Mouse (Mus musculus) spleen, postnatal 4 days (tissue): ENCODE results near the gene Rbm20.
A peak's percentile ranks its signal among the peaks of the same experiment; 100 is the strongest.
"Not testable (repeated sequence)": the region's sequence is repeated elsewhere in the genome, so short reads cannot be mapped to it uniquely, and the experiment has no call there.

ENCODE experiments used
- DNase-seq, 2 experiments: peaks; one replicate each; pipeline ENCODE4 v3.0.0; 2022; ENCODE audit warnings: low spot score in 2 of 2

Rbm20 gene

DNA sequence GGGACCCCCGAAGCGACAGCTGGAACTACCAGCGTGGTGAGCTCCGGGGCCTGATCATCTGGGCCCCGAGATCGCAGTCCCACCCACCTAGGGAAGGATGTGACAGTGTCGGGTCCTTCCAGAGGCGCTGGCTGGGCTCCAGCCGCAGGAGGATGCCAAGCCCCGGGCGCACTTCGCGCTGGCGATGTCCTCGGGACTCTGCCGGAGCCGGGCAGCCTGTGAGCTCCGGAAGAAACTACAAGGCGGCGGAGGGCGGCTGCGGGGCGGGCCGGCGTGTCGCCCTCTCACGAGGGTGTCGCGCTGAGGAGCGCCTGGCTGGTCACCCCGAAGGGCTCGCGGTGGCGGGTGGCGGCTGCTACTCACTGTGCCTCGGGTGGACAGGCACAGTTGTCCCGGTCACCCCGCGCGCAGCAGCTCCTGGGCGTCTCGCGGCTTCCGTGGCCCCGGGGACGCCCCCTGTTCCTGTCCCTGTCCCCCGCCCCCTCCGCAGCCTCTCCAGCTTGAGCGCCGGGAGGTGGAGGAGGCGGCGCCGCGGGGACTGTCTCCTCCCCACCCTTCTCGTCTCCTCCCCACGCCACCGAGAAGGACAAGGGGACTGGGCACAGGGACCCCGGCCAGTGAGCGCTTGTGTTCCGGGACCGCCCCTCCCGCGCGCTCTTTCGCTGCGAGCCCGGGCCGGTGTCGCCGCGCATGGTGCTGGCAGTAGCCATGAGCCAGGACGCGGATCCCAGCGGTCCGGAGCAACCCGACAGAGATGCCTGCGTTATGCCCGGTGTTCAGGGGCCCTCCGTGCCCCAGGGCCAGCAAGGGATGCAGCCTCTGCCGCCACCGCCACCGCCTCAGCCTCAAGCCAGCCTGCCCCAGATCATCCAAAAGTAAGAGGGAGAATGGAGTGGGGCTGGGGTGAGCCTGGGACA lies at the start of gene Rbm20:
Gene Rbm20 (plus strand): TSS at position 589 of the 917 bp plus-strand sequence.
- peak in 1 of 2 experiments; percentile 63 for DNase-seq

DNA sequence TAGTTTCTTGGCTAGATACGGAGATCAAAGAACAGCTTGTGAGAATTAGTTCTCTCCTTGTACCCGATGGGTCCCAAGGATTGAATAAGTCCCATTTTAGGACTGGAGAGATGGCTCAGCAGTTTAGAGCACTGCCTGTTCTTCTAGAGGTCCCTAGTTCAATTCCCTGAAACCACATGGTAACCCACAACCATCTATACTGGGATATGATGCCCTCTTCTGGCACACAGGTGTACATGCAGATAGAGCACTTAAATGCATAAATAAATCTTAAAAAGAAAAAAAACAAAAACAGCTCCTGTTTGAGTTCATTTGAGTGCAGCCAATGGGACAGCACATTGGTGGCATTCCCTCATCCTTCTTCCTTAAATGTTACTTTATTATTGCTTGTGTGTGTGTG lies 39.1 kb upstream of the Rbm20 start:
- DNase-seq, result no peak

DNA sequence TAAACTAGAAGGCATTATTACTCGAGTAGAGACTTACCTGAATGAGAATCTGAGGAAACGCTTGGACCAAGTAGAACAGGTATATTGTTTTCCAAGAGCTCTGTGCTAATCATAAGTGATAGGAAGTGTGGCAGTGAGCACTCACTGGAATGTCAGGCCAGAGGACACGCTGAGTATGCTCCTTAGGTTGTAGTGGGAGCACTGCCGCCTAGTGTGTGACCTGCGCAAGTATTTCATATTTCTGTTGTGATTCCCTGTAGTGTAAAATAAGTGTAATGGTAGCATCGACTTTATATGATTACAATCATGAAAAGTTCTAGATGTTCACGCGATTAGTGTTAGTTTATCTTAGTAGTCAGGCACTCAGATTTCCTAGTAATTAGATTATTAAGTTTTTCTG lies 38.4 kb upstream of the Rbm20 start:
- DNase-seq, result no peak

DNA sequence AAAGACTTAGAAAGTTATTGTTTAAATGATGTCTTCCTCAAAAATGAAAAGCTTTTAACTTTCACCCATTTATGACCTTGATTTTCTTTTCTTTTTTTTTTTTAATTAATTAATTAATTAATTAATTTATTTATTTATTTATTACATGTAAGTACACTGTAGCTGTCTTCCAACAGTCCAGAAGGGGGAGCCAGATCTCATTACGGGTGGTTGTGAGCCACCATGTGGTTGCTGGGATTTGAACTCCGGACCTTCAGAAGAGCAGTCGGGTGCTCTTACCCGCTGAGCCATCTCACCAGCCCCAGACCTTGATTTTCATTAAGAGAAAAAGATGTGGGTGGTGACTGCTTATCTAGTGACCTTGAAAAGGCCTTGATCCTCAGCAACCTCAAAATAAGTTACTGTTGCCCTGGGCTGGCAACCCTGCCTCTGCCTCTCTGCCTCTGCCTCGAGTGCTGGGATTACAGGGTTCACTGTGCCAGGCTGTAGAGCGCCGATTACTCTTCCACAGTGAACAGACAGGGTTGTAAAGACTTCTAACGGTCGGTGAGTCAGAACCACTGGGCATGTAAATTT lies 33.0 kb upstream of the Rbm20 start:
- no peak for DNase-seq

DNA sequence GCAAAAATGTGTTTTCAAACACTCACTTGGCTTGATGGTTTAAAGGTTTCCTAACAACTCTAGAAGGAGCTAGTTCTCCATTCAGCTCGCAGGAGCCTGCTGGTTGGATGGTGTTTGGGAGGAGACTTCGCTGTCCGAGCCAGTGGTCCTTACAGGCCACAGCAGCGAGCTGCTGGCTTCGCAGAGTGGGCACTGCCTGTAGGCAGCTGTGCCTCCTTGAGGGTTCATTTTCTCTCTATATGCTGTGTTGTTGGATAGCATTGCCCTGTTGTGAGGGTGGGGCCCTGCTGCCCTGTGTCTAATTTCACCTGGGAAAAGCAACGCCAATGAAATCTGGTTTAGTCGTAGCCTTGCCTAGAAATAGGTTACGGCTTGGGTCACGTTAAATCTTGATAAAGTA lies 29.8 kb upstream of the Rbm20 start:
- DNase-seq, result no peak

DNA sequence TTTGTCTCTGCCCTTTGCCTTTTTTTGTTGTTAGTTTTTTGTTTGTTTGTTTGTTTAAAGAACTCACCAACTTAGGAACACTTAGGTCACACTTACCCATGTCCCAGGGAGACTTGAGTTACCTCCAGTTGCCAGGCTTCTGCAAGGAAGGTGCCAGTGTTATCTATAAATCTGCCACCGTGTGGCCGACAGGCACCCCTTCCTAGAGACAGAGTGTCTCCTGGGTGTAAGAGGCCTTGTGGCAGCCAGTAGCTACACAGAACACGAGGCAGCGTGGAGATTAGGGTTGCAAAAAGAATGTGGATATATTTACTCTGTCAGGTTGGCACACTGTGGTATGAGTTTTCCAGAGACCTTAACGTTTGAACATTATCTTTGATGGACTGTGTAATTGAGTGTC lies 29.1 kb upstream of the Rbm20 start:
- no peak for DNase-seq

DNA sequence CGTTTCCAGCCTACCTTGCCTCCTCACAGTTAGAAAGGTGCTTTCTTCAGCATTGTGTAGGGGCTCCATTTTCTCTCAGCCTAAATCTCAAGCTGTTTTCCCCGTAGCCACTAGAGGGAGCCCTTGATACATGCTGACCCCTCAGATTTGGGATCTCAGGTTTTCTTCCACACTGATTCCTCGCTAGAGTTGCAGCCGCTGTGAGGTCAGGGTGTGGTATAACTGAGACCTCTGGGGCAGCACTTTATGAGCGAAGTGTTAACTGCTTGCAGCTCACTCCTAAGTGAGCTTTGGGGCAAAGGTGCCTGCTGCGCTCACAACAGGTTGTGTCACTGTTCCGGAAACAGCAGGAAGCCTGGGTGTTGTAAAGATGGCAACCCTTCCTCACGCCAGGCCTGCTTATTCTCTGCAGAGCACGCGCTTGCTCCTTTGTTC lies 28.3 kb upstream of the Rbm20 start:
- DNase-seq, result peak; percentile 52 to 79

DNA sequence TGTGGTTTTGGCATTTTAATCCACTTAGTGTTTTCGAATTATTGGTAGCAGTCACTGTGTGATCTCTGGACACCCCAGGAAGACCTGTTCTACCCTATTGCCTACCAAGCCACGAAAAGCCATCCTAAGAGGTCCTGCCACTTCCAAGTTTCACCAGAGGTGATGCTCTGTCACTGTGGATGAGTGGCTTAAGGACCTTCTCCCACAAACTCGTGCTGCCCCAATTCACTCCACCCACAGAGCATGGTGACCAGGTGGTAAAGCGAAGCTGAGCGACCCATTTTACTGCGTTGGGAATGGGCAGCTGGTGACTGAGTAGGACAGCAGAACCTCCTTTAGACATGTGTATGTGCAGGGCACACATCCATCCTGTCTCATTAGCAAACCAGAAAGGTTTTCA lies 27.7 kb upstream of the Rbm20 start:
- no peak for DNase-seq

DNA sequence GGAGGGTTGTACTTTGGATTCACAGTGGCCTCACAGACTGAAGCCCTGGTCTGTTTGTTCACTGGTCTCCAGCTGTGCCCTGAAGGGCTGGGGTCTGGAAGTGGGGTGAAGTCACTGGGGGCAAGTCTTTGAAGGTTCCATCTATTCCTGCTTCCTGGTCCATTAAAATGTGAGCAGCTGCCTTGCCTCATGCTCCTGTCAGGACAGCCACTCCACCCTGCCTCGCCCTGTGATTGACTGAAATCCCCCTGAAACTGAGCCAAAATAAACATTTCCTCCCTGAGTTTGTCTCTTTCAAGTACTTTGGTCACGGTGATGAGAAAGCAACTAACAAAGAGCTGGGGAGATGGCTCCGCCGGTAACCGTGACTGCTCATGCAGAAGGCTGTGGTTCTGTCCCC lies 27.3 kb upstream of the Rbm20 start:
- no peak for DNase-seq

DNA sequence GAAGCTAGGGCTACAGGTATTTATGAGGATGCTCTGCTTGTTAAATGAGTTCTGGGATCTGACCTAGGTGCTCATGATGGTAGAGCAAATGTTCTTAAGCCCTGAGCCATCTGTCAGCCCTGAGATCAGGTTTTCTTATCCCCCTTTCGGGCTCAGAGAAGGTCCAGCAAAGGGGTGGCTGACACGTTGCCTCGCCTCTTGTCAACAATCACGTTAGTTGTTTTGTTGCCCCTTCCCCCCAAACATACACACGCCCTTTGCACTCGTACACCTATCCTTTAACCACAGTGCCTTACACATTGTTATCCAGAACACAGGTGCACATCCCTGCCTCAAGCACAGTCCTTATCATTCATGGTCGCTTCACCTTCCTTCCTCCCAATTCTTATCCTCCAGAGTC lies 26.2 kb upstream of the Rbm20 start:
- DNase-seq, result no peak

DNA sequence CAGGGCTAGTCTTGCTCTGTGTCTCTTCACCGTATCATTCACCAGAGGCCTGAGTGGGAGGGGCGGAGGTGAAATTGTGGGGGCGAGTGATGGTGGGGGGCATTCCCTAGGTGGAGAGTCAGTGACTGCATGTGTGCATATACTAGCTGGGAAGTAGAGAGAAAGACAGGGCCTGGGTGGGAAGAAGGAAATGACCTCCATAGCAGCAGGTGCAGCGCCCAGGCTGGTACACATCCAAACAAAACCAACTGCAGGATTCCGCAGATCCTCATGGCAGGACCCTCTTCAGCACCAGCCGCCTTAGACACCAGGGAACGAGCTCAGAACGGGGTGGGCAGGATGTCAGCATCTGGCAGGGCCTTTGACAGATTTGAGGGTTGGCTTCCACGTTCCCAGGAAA lies 24.8 kb upstream of the Rbm20 start:
- DNase-seq, result no peak

DNA sequence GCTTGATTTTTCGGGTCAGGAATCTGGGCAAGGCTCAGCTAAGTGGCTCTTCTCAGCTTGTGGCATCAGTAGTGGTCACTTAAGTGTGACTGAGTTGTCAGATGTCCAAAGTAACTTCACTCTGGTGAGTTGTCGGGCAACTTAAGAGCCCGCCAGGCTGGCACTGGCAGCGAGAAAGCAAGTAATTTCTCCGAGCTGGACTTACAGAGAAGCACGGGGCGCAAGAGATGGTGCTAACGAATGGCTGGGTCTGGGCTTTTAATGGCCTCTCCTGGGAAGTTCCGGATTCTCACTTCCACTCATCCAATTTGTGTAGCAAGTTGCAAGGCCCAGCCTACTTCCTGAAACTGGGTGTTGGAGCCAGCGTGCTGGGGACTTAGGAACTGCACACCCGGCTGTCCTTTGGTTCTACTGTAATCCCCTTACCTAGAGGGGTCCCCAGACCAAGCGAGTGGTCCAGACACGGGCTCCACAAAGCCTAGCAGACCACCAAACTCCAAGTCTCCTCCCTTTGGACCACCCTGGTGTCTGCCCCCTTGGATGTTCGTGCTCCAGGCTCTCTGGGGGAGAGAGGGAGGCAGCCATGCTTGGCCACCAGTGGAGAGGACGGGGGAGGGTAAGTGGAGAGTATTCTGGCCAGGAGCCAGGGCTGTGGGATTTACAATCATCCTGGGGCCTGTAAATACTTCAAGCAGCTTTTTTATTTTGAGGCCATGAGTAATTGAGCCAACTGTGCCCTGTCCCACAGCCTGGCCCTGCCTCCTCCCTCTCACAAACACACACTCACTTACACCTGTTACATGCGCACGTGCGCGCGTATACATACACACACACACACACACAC lies 23.3 kb upstream of the Rbm20 start:
- DNase-seq, result no peak

DNA sequence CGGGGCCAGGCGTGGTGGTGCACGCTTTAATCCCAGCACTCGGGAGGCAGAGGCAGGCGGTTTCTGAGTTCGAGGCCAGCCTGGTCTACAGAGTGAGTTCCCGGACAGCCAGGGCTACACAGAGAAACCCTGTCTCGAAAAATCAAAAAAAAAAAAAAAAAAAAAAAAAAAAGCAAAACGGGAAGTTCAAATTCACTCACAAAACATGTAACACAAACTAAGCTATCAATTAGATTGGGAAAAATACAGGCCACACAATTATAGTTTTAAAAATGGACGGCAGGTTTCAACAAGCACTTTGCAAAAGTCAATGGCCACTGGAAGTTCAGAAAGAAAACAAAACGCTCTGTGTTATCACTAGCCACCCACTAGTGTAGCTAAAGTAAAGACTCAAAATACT lies 20.7 kb upstream of the Rbm20 start:
- DNase-seq, result not testable (repeated sequence)

DNA sequence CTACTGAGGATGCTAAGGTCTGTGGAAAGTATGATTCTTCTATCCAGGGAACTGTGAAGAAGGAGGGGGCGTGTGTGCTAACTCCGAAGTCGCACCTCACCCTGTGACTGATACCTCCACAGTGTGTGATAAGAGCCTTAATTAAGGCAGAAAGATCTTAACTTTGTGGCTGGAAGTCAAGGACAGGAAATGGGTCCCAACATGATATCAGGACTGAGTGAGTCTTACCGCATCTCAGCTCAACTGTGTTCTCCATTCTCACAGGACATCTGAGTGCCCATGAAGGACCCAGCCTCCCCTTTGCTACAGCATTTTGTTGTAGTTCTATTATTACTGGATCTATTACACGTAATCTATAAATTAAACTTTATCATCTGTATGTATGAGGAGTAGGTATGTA lies 19.7 kb upstream of the Rbm20 start:
- DNase-seq, result no peak

DNA sequence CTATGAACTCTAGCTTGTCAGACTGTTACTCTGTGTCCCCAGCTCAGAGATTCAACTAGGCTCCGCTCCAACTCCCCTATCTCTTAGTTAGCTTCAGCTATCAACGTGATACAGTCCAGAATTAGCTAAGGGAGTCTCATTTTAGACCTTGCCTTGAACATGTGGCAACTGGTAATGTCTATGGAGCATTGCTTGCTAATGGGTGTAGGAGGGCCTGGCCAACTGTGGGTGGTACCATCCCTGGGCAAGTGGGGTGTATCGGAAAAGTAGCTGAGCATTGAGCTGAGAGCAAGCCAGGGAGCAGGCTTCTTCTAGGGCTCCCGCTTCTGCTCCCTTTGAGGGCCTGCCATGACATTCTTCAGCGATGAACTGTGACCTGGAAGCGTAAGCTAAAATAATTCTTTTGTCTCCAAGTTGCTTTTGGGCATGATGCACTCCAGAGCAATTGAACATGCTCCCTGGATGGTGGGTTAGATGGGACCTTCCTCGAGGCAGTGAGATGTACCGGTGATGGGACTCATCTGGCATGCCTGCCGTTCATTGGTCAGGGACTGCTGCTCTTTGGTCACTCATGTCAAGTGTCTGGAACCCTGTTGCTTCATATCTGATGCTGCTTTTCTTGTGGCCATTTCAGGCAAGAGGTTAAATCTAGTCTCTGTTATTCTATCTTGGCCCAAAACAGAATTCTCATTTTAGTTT lies 16.2 kb upstream of the Rbm20 start:
- no peak for DNase-seq

DNA sequence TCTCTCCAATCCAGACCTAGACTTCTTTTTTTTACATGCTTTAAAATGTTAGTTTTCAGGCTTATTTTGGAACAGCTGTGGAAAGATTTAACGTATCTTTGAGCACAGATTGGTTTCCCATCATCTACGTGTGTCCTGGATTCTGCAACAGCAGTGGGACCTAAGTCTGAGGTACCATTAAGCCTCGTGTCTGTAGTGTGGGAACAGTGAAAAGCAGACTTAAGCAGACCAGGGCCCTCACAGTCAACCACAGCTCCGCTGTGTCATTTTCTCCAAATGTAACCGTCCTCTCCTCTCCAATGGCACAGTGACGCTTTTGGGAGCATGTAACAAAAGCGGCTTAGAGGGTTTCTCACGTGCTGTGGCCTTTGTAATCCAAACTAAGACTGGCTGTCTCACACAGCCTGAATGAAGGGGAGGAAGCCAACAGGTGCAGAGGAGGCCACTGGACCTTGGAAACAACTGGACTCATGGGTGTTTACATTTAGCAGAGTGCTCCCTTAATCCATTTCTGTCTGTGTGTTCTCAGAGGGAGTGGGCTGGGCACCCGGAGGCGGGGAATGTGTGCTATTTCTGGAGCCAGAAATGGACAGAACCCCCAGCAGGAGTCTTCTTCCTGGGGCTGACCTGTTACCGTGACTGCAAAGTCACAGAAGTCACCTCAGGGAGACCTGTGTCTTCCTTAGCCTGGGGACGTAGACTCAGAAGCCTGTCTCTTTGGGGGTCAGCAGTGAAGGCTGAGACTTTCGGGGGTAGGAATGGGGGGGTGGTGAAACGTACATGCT lies 15.0 kb upstream of the Rbm20 start:
- no peak for DNase-seq

DNA sequence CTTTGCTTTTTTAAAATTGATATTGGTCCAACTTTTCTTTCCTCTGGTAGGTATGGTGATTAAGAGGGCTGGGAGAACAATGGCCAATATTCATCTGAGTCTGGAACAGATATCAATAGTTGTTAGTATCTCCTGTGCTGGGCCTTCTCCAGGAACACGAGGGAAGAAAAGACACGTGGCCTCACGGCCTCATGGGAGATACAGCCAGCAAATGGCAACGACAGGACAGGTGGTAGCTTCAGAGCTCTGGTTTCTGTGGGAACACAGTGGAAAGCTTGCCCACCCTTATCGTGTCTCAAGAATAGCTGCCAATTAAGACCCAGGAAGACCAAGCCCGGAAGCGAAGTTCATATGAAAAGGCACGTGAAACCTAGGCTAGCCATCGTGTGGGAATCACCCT lies 12.3 kb upstream of the Rbm20 start:
- no peak for DNase-seq

DNA sequence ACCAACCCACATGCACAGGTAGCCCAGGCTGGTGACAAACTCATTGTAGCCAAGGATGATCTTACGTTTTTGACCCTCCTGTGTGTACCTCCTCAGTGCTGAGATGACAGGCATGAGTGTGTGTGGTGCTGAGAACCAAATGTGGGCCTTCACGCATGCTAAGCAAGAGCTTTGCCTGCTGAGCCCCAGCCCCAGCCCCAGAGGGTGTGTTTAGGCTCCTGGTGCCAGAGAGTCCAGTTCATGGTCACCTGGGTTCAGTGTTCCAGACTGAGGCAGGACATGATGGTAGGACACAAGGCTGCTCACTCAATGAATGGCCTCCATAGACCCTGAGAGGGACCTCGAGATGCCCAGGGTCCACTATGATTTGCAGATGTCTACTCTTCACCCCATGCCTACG lies 11.7 kb upstream of the Rbm20 start:
- DNase-seq, result no peak

DNA sequence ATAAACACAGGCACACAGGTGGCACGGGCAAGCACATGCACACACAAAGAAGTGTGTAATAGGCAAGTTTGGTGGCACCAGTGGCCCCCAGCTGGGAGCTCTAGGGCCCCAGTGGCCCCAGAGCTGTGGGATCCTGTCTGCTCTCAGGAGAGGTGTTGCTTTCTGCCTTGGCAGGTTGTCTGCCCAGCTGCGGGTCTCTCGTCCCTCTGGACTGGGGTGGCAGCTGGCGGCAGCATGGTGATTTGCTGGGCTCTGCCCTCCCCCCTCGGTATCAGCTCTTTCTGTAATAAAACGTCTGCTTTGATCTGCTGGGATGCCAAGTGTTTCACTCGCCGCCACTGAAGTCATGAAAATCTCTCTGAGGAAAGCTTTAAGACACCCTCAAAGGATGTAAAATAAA lies 10.4 kb upstream of the Rbm20 start:
- DNase-seq, result no peak

DNA sequence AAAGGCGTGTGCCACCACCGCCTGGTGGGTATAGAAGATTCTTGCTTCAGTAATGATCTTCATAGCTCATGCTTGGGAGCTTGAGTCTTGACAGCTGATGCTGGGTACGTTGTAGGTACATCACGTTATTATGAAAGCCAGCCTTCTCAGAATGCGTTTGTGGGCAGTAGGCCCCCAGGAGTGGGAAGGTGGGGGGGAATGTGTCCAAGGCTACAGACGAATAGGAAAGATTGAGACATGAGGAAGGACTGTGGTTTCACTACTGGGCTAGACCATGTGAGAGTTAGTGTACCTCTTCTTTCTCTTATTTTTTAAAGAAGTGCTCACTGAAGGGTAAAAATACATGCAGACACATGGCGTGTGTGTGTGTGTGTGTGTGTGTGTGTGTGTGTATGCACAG lies 8.3 kb upstream of the Rbm20 start:
- no peak for DNase-seq

DNA sequence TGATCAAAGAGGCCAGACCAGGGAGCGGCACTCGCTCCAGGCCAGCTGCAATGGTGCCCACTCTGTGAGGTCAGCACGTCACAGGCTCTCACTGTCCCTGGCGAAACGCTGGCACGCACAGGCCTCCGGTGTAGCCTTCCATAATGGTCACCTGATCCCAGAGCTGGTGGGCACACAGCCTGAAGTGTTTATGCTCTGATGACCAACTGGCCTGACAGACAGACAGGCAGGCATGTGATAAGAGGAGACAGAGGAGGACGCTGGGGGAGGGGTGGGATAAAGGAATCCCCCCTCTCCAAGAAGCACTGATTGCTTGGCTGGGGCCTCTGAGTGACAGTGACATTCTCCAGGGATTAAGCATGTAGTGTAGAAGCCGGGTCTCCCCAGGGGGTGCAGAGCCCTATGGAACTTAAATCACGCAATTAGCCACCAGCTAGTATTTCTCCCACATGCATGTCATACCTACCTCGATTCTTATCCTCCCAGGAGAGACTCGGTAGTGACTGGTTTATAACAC lies 6.4 kb upstream of the Rbm20 start:
- DNase-seq, result no peak
